Mouse (Mus musculus): ENCODE measurements at regions not wholly inside any gene's neighbourhood (a gene's known extent, or its start where the extent isn't known, plus 50 kb on each side); places are given as distances from the start of the nearest gene placed in this dataset.

DNA sequence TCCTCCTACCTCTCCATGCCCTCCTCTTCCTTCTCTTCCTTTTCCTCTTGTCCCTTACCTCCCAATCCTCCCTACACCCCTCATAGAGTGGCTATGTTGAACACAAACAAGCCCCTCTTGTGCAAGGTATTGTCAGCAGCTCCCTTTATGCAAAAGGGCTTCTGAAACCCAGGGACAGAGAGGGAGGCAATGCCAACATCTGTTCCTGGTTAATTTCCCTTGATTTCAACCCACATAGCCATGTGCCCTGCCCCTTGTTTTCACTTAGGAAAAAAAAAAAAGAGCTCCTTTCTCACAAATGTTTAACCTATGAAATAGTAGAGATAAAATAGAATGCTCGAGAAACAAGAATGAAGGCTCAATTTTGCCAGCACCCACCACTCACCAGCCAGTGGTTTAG lies 333.5 kb downstream of the Bckdhb start:
- no peaks in the 10 kb centered on the region for H3K4me1 ChIP-seq (ENCODE audit: control insufficient read depth, insufficient read depth, low read length)
- H3K36me3 ChIP-seq (ENCODE audit: control insufficient read depth, insufficient read depth, low read length, poor library complexity, severe bottlenecking), result no peaks in the 10 kb centered on the region
- no peak overlapping the region for H3K4me3 ChIP-seq (ENCODE audit: low read depth, low read length)
- H3K27me3 ChIP-seq (ENCODE audit: control insufficient read depth, insufficient read depth, low read length, poor library complexity, severe bottlenecking), result no peaks in the 10 kb centered on the region
- no peaks in the 10 kb centered on the region for H3K9me3 ChIP-seq (replicated peaks; ENCODE audit: control insufficient read depth, insufficient read depth, low read length, poor library complexity, severe bottlenecking)
- H3K9ac ChIP-seq (ENCODE audit: low read depth, poor library complexity, severe bottlenecking), result no peak overlapping the region
- H3K27ac ChIP-seq (ENCODE audit: insufficient read depth, low read length), result no peak overlapping the region
- TF ChIP-seq EP300 (IDR thresholded peaks at IDR 0.05; ENCODE audit: insufficient read depth, low read depth, low read length), result no peak
- no peak for TF ChIP-seq POLR2A (IDR thresholded peaks at IDR 0.05; ENCODE audit: insufficient read depth, low read length)
- TF ChIP-seq CTCF (IDR thresholded peaks at IDR 0.05; ENCODE audit: low read depth, low read length), result no peak

DNA sequence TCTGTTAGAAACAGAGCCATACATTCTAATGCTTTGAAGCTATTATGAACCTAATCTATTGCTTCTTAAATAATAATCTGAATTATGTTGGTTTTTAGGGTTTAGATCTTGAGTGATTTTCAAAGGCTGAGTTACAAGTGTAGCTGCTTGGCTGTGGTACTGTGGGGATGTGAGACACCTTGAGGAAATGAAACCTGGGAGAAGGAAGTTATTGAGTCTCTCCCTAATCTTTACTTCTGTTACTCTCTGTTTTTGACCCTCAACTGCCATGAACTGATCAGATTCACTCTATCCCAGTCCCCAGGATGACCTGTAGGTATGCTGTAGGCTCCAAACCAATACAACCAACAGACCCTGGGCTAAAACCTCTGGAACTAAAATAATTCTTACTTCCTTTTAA lies 334.8 kb downstream of the Bckdhb start:
- TF ChIP-seq EP300 (IDR thresholded peaks at IDR 0.05; ENCODE audit: insufficient read depth, low read depth, low read length) (no peak), POLR2A (IDR thresholded peaks at IDR 0.05; ENCODE audit: insufficient read depth, low read length) (no peak), CTCF (IDR thresholded peaks at IDR 0.05; ENCODE audit: low read depth, low read length) (no peak)
- no peaks in the 10 kb centered on the region for H3K4me1 ChIP-seq (ENCODE audit: control insufficient read depth, insufficient read depth, low read length)

DNA sequence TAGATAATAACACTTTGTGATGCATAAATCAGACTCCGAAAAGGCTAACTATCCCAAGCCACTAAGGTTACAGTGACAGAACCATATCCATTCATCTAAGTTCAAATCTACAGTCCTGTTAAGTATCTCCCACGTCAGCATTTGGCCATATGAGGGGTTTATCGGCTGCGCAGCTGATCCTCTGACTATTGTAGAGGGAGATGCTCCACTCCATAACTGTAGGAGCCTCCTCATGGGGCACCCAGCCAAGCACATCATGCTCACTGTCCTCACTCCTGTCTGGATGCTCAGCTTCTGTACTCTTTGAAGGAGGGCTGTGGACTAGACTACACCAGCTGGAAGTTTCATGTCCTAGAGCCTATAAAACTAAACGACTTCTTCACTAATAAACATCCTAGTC lies 337.2 kb downstream of the Bckdhb start:
- Histone ChIP-seq H3K4me1 (ENCODE audit: control insufficient read depth, insufficient read depth, low read length) (no peaks in the 10 kb centered on the region), H3K27me3 (ENCODE audit: control insufficient read depth, insufficient read depth, low read length, poor library complexity, severe bottlenecking) (no peaks in the 10 kb centered on the region), H3K36me3 (ENCODE audit: control insufficient read depth, insufficient read depth, low read length, poor library complexity, severe bottlenecking) (no peaks in the 10 kb centered on the region), H3K9ac (ENCODE audit: low read depth, poor library complexity, severe bottlenecking) (no peak overlapping the region), H3K9me3 (replicated peaks; ENCODE audit: control insufficient read depth, insufficient read depth, low read length, poor library complexity, severe bottlenecking) (no peaks in the 10 kb centered on the region), H3K4me3 (ENCODE audit: low read depth, low read length) (no peak overlapping the region), H3K27ac (ENCODE audit: insufficient read depth, low read length) (no peak overlapping the region)
- no peak for TF ChIP-seq POLR2A (IDR thresholded peaks at IDR 0.05; ENCODE audit: insufficient read depth, low read length)
- no peak for TF ChIP-seq EP300 (IDR thresholded peaks at IDR 0.05; ENCODE audit: insufficient read depth, low read depth, low read length)
- TF ChIP-seq CTCF (IDR thresholded peaks at IDR 0.05; ENCODE audit: low read depth, low read length), result no peak

More for the DNA sequence above, 334.8 kb downstream of the Bckdhb start:
- Histone ChIP-seq H3K27ac (ENCODE audit: insufficient read depth, low read length) (no peak overlapping the region), H3K9ac (ENCODE audit: low read depth, poor library complexity, severe bottlenecking) (no peak overlapping the region), H3K4me3 (ENCODE audit: low read depth, low read length) (no peak overlapping the region), H3K9me3 (replicated peaks; ENCODE audit: control insufficient read depth, insufficient read depth, low read length, poor library complexity, severe bottlenecking) (no peaks in the 10 kb centered on the region), H3K27me3 (ENCODE audit: control insufficient read depth, insufficient read depth, low read length, poor library complexity, severe bottlenecking) (no peaks in the 10 kb centered on the region), H3K36me3 (ENCODE audit: control insufficient read depth, insufficient read depth, low read length, poor library complexity, severe bottlenecking) (no peaks in the 10 kb centered on the region)

DNA sequence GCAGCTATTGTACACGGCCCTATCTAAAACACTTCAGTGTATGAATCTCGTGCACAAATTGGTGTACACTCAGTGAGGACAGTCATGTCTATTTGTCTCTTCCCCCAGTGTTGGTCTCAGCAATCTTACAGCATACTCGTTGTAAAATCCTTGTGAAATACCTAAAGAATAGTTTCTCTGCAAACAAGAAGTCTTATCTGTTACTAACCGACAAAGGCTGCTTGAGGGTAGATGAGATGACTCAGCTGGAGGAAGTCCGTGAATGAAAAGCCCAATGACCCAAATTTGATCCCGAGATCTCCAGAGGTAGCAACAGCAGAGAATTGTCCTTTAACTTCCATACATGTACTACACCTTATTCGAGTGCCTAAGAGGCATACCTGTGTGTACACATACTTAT lies 342.0 kb downstream of the Bckdhb start:
- Histone ChIP-seq H3K4me3 (ENCODE audit: low read depth, low read length) (no peak overlapping the region), H3K4me1 (ENCODE audit: control insufficient read depth, insufficient read depth, low read length) (no peaks in the 10 kb centered on the region), H3K27me3 (ENCODE audit: control insufficient read depth, insufficient read depth, low read length, poor library complexity, severe bottlenecking) (no peaks in the 10 kb centered on the region), H3K9ac (ENCODE audit: low read depth, poor library complexity, severe bottlenecking) (no peak overlapping the region), H3K27ac (ENCODE audit: insufficient read depth, low read length) (no peak overlapping the region), H3K9me3 (replicated peaks; ENCODE audit: control insufficient read depth, insufficient read depth, low read length, poor library complexity, severe bottlenecking) (no peaks in the 10 kb centered on the region), H3K36me3 (ENCODE audit: control insufficient read depth, insufficient read depth, low read length, poor library complexity, severe bottlenecking) (no peaks in the 10 kb centered on the region)
- TF ChIP-seq EP300 (IDR thresholded peaks at IDR 0.05; ENCODE audit: insufficient read depth, low read depth, low read length) (no peak), POLR2A (IDR thresholded peaks at IDR 0.05; ENCODE audit: insufficient read depth, low read length) (no peak), CTCF (IDR thresholded peaks at IDR 0.05; ENCODE audit: low read depth, low read length) (no peak)

DNA sequence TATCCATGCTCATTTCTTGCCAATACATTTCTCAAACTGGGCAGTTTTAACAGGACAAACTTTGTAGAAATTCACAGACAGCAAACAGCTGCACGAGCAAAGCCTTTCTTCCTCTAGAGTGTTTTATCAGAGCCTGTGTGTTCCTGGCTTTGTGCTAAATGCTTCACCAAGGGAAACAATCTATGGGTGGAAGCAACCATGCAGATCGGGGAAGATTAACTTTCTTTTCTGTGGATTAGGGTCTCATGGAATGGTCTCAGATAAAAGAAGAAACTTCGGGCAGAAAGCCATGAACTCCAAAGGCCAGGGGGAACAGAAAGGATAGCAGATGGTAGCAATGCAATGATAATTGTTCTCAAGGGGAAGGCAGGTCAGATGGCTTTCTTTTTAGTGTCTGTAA lies 349.7 kb downstream of the Bckdhb start:
- H3K4me1 ChIP-seq (ENCODE audit: control insufficient read depth, insufficient read depth, low read length), result no peaks in the 10 kb centered on the region
- no peaks in the 10 kb centered on the region for H3K36me3 ChIP-seq (ENCODE audit: control insufficient read depth, insufficient read depth, low read length, poor library complexity, severe bottlenecking)
- H3K9me3 ChIP-seq (replicated peaks; ENCODE audit: control insufficient read depth, insufficient read depth, low read length, poor library complexity, severe bottlenecking), result no peaks in the 10 kb centered on the region
- H3K4me3 ChIP-seq (ENCODE audit: low read depth, low read length), result no peak overlapping the region
- H3K27ac ChIP-seq (ENCODE audit: insufficient read depth, low read length), result no peak overlapping the region
- TF ChIP-seq CTCF (IDR thresholded peaks at IDR 0.05; ENCODE audit: low read depth, low read length) (no peak), POLR2A (IDR thresholded peaks at IDR 0.05; ENCODE audit: insufficient read depth, low read length) (no peak), EP300 (IDR thresholded peaks at IDR 0.05; ENCODE audit: insufficient read depth, low read depth, low read length) (no peak)
- no peak overlapping the region for H3K9ac ChIP-seq (ENCODE audit: low read depth, poor library complexity, severe bottlenecking)
- no peaks in the 10 kb centered on the region for H3K27me3 ChIP-seq (ENCODE audit: control insufficient read depth, insufficient read depth, low read length, poor library complexity, severe bottlenecking)

DNA sequence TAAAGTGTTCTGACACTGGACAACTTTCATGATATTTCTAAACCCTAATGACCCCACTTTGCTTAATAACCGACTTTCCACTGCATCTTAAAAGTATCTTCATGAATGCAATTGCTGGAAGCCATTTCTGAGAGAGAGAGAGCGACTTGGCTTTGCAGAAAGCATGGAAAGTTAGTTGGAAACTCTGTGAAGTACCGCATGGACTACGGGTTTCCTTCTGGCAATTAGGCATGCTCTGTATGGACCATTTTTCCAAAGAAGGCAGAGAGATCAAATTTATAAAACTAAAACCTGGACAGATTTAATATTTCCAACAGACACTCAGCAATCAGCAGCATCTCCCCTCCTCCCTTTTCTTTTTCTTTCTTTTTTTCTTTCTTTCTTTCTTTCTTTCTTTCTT lies 353.4 kb downstream of the Bckdhb start:
- Histone ChIP-seq H3K36me3 (ENCODE audit: control insufficient read depth, insufficient read depth, low read length, poor library complexity, severe bottlenecking) (no peaks in the 10 kb centered on the region), H3K27ac (ENCODE audit: insufficient read depth, low read length) (no peak overlapping the region), H3K9me3 (replicated peaks; ENCODE audit: control insufficient read depth, insufficient read depth, low read length, poor library complexity, severe bottlenecking) (no peaks in the 10 kb centered on the region), H3K4me3 (ENCODE audit: low read depth, low read length) (no peak overlapping the region), H3K4me1 (ENCODE audit: control insufficient read depth, insufficient read depth, low read length) (peaks cover 4% of the 10 kb centered on the region), H3K9ac (ENCODE audit: low read depth, poor library complexity, severe bottlenecking) (no peak overlapping the region), H3K27me3 (ENCODE audit: control insufficient read depth, insufficient read depth, low read length, poor library complexity, severe bottlenecking) (no peaks in the 10 kb centered on the region)
- TF ChIP-seq EP300 (IDR thresholded peaks at IDR 0.05; ENCODE audit: insufficient read depth, low read depth, low read length) (no peak), POLR2A (IDR thresholded peaks at IDR 0.05; ENCODE audit: insufficient read depth, low read length) (no peak), CTCF (IDR thresholded peaks at IDR 0.05; ENCODE audit: low read depth, low read length) (no peak)

Measured in ES-Bruce4 (cell line).